Mouse (Mus musculus): ENCODE measurements around the gene Sirt7.

The Sirt7 gene

DNA sequence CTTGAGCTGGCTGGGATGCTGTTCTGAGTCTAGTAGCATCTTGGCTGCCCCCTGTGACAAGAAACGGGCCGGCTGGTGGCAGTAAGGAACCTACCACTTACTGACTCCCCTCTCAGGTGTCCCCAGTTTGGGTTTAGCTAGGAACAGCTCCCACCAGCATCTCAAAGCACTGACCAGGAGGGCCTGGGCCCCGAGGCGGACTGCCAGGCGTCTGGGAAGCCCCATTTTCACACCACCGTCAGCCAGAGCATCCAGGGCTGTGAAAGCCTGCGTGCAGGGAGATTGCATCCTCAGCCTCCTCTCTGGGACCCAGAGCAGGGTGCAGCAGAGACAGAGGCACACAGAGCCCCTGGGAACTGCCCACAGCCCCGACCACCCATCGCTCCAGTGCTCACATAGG lies 16.2 kb upstream of the Sirt7 start:
- no peak for ATAC-seq (ENCODE audit: low TSS enrichment)

DNA sequence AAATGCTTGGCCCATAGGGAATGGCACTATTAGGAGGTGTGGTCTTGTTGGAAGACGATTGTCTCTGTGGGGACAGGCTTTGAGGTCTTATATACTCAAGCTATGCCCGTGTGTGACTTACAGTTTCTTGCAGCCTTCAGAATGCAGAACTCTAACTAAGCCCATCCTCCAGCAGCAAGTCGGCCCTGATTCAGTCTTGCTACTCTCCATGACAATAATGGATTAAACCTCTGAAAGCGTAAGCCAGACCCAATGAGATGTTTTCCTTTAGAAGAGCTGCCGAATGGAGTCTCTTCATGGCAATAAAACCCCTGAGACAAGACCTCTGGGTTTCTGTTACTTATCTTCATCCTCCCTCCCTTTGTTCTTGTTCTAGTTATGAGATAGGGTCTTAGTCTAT lies 9.8 kb upstream of the Sirt7 start:
- no peak for ATAC-seq (ENCODE audit: low TSS enrichment)

DNA sequence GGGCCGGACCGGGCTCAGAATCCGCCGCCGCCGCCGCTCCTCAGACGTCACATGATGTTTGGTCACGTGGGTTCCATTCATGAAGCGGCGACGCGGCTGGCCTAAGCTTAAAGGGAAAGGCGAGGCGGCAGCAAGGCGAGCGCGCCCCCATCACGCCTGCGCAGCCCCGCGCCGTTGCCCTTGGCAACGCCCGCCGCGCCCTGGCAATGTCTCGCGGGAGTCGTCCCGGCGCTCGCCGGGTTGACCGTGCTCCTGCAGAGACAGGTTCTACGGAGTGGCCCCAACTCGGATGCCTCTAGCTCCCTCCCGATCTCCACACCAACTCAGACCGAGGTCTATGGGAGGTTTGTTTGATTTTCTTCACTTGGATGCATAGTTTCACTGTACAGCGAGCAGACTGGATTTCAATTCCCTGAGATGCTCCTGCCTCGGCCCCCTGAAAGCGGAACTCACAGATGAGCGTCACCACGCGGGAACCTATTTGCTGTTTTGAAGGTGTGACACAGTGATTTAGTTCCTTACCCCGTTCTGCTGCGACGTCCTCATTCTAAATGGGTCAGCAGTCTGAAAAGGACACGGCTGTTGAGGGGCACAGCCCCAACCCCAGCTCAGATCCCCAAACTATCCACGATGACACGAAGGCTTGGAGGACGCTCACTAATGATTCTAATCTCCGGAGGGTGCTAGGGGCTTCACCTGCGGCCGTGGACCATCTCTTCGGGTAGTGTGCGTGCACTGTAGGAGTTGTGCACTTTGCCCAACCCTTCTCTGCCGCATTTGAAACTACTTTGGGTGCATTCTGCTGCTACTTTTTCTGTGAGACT lies 8.7 kb upstream of the Sirt7 start, which contains the start of gene Mafg:
Mafg (minus strand) TSS at position 81 of the 824 bp plus-strand sequence.
- peak; percentile 88 for ATAC-seq (ENCODE audit: low TSS enrichment)

DNA sequence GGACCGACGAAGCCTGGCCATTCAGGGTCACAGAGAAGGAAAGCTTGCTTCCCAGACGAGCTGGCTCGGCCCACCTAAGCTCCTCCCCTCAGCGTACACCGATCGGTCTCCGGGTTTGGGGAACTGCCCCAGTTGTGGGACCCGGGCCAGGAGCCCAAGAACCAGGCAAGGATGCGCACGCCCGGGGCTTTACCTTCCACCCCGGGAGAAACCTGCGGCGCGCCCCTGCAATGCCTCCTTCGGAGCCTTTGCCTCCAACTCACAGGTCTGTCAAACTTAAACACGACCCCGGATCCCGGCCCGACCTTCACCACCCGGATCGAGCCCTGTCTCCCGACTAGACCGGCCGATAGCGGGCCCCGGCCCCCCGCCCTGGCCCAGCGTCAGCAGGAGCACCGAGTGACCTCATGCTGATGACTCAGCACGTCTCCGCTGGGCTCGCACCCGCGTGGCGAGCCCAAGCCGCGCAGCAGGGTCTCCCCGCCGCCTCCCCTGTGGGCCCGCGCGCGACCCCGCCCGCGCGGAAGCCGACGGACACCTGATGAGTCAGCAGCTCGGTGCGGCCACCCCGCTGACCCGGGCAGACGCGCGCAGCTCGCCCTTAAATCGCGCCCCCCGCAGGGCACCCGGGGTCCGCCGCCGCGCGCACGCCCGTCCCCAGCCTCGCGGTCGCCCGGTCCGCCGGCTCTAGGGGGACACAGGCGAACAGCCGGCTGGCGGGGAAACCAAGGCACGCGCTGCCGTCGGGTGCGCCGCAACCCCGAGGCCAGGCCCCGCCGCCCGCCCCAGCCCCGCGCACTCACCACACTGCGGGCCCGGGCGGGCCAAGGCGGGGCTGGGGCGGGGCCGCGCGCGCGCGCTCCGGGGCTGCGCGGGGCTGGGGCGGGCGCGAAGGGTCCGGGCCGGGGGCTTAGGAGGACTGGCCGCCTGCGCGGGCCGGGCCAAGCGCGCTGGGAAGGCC lies 7.8 kb upstream of the Sirt7 start:
- ATAC-seq (ENCODE audit: low TSS enrichment), result peak; percentile 34

DNA sequence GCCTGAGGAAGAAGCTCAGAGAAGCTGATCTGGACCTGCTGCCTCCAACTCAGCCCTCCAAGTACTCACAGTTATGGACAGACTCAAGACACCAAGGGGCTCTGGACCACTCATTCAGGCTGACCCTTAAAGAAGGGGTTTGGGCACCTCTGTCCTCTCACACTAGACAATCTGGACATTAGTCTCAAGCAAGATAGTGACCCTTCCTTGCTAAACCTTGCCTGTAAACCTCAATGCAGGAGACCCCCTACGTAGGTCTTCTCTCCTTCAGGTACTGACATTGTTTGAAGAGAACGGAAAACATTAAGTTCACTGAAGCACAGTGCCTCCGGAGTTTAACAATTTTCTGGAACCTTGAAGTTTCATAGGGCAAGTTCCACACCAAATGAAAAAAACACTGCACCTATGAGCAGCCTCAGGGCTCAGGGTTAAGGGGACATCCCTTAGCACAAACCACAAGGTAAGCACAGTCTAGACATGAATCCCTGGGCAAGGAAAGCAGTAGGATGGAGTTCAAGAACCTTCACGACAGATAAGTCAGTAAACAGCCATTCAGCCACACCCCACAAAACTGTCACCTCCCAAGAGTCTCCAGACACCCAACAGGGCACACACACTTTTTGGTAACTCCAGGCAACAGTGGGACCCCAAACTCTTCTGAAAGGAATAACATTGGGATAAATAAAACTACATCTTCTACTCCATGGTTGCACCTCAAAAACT lies 6.8 kb upstream of the Sirt7 start:
- ATAC-seq (ENCODE audit: low TSS enrichment), result no peak

DNA sequence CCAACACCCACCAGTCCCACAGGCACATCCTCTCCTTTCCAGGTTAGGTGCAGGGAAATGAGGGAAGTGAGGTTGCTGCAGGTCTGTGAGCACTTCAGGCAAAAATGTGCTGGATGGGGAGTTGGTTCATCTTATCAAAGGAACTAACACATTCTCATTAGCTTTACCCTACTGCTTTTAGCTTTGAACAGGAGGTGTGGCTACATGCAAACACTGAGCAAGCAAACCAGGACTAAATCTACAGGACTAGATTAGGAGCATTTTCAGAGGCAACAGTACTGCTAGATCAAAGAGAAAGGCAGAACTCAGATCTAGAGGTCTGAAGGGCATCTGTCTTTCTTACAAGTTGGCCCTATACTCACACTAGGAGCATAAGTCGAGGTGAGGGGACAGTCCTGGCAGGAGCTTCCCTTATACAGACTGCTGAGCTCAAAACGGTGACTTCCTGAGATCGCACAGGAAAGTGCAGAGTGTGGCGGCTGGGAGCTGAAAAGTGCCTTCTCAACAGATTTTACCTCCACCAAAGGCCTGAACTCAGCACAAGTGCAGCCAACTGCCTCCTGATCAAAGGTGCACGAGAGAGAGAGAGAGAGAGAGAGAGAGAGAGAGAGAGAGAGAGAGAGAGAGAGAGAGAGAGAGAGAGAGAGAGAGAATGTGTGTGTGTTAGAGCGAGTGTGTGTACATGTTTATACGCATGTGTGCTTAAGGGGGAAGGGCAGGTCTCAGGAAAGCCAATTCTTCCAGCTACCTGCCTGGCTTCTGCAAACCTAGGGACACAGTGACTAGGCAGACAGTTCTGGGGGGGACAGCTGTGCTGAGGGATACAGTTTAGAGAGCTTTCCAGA lies 6.1 kb upstream of the Sirt7 start:
- ATAC-seq (ENCODE audit: low TSS enrichment), result no peak

DNA sequence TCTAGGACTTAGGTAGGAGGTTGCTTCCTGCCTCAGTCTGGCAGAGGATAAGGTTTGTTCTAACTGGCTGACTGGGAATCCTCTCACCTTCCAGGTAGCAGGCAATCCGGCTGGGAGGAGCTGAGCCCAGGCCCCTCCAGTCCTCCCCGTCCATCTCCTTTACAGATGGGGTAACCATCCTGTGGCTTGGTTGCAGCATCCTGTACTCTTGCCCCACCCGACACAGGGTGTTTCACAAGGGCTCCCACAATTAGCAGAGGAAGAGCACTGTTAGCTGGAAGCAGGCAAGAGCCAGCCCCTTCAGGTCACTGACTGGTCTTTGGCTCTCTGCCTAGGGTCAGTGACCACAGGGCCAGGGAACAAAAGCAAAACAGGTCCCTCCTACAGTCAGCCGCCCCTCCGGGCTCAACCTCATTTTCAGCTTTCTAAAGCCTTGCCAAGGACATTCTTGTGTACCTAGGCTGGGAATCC lies 5.4 kb upstream of the Sirt7 start:
- no peak for ATAC-seq (ENCODE audit: low TSS enrichment)

DNA sequence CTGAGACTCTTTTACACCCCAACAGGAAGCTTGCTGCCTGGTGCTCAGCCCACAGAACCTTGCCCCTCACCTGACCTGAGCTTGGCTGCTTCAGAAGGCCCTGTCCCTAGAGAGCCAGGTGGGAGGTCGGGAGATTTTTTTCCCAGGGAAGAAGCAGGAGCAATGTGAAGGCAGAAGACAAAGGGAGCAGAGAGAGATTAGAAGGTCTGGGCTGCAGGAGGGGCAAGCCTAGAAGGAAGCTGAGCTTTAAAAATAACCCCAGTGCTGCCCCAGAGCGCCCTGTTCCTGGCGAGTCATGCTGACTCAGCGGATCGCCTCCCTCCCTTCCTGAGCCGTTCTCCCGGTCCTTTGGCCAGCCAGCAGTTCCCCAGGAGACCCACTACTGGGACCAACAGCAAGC lies 4.9 kb upstream of the Sirt7 start:
- ATAC-seq (ENCODE audit: low TSS enrichment), result no peak

DNA sequence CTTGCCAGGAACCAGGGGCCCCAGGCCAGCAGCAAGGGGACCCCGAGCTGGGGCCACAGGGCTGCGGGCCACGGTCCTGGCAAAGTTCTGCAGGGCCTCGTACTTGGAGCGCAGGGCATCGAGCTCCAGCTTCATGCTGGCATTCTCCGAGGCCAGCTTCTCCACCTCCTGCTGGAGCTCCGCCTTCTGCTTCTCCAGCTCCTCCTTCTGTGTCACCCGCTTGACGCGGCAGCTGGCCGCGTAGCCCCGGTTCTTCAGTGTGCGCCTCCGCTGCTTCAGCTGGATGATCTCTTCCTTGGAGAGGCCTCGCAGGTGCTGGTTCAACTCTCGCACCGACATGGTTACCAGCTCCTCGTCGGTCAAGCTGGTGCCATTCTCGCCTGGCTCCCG lies 4.3 kb upstream of the Sirt7 start:
- no peak for ATAC-seq (ENCODE audit: low TSS enrichment)

DNA sequence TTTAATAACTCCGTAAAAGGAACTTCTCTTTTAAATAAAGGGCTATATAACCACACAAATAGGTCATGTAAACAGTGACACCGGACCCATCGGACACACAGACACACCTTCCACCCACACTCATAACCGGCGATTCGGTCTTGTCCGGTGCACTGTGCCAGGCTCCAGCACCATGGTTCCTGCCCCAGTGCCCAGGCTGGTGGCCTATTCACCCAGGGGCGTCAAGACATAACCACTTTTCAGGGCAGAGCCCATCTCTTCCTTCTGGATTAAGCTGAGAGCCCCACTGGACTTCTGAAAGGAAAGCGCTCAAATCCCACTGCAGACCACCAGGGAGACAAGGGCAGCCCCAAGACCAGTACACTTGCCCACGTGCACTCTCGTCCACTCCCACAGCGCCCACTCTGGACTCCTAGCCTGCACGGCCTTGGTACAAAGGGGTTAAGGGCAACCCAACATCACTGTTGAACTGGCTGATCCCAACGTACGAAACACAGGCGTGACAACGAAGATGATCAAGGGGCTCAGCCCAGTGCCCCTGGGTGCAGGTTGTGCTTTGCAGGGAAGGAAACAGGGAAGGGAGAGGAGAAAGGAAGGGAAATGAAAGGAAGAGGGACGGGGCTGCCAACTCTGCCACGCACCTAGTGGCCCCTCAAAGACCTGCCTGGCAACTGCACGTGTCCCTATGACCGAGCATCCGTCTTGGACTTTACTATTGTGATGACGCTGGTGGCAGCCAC lies 3.7 kb upstream of the Sirt7 start:
- no peak for ATAC-seq (ENCODE audit: low TSS enrichment)

DNA sequence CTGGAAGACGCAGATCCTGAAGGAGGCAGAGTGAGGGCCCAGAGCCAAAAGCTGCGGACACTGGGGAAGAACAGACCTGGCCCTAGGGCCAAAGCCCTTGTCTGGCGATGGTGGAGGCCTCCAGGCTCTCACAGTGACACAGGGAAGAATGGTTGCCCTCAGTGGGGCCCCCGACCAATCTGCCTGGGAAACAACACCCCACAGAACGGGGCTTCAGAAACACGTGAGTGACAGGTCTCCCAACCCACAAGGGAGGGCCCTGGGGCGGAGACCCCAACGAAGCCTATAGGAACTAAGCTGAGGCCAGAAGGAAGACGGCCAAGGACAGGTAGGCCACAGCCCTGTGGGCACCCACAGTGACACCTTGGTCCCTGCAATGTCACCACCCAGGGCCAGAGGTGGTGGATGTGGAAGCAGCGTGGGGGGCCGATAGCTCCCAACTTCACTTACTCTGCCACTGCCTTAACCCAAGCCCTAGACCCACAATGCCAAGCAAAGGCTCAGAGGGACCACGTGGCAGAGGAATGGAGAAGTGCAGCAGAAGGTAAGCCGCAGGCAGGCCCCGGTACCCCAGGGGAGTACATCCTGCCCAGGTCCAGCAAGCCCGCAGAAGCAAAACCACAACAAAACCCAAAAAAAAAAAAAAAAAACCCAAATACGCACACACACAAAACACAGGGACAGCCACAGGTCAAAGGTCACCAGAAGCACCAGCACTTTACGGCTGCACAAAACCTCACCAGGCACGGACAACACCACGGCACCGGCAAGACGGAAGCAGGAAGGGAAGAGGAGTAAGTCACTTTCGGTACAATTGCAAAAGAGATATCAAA lies 2.6 kb upstream of the Sirt7 start:
- ATAC-seq (ENCODE audit: low TSS enrichment), result no peak

DNA sequence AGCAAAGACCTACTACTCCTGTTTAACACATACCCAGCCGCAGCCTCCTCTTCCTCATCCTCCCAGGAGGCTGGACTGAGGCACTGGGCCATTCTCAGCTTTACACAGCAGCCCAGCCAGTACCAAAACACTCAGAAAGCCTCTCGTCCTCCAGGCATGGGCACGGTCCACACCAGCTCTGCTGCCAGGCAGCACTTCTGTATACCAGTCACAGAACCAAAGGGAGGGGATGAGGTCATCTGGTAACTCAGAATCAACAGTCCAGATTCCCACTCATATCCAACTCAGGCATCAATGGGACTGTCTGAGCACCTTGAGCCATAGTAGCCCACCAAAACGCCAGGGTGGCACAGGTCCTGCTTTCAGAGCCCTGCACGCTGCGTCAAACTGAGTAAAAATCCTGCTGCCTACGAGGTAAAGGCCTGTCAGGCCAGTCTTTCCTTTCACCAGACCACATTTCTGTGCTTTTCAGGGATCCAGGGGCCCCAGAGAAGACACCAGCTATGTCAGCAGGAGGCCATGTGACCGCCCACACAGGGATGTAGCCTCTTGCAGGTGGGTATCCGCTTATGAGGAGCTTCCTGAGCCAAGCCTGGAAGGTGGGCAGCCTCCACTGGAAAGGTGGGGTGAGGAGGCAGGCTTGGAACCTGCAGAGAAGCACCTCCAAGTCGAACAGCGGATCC lies 1.9 kb upstream of the Sirt7 start:
- no peak for ATAC-seq (ENCODE audit: low TSS enrichment)

DNA sequence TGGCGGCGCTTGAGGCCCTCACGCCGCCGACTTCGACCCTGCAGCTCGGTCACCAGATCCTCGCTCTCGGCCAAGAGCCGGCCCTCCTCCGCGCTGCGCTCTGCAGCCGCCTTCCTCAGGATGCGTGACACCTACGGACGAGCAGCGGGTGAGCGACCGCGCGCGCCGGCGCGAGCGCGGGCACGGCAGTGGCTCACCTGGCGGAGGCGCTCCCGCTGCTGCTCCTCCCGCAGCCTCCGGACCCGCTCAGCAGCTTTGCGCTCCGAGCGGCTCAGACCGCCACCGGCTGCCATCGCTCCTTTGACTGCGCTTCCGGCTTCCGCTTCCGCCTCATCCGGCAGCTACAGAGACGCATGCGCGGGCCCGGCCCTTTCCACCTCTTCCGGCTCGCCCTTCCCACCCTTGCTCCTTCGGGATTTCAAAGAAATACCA lies 344 bp downstream of the Sirt7 start:
- peak; percentile 86 for ATAC-seq (ENCODE audit: low TSS enrichment)

DNA sequence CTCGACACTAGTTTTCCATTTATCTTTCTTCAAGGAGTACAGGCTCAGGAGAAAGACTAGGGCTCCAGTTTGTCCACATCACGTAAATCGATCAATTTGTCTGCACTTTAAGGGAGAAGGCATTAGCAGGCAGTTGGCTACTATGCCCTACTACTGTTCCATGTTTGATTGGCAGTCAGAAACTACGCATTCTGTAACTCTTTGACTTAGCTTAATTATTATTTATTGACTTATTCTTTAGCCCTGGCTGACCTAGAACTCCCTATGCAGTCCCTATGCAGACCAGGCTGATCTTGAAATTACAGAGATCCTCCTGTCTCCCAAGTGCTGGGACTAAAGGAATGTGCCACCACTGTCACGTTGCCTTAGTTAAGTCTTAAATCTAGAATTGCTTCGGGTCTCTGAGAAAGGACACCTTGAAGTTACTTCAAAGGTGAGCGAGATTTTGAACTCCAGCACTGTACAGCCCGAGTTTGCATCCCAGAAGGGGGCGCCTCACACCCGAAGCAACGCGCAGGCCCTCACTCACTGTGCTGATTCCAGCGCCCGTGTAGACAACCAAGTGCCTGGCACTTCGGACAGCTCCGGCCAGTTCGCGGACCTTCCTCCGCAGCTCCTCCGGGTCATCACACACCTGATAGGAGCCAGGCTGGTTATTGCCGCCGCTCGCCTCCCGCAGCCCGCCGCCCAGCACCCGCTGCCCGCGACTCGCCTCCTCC lies 920 bp downstream of the Sirt7 start:
- peak; percentile 66 for ATAC-seq (ENCODE audit: low TSS enrichment)

DNA sequence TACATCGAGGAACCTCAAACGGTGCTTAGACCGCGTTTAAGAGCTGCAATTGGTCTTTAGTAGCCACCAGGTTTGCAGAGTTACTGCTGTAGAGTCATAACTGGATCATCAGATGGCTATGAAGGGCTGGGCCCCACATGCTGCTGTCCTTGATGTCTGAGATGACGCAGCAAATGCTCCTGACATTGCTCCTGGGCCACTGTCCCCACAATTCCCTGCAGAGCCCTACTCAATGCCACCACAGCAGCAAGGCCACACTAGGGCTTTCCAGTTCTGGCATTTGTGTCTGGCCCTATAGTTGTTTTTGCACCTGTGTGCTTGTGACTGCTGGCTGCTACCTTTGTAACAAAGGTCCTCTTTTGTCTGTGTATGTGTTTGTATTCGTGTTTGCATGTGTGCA lies 2.2 kb downstream of the Sirt7 start:
- no peak for ATAC-seq (ENCODE audit: low TSS enrichment)

DNA sequence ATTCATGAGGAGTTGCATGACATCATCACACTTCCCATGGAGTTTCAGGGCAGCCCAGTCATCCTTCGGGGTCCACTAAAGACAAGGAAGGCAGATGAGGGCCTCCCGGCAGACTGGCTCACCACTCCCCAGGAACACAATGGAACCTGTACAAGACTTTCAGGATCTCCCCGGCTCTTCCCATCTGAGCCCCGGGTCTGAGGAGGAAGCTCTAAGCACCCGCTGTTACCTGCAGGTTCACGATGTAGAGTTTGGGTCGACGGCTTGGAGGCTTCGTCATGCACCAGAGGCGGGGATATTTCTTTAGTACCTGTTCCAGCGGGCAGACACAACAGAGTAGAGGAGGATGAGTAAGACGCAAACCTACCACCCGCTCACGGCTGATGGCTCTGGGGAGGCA lies 4.8 kb downstream of the Sirt7 start:
- no peak for ATAC-seq (ENCODE audit: low TSS enrichment)

DNA sequence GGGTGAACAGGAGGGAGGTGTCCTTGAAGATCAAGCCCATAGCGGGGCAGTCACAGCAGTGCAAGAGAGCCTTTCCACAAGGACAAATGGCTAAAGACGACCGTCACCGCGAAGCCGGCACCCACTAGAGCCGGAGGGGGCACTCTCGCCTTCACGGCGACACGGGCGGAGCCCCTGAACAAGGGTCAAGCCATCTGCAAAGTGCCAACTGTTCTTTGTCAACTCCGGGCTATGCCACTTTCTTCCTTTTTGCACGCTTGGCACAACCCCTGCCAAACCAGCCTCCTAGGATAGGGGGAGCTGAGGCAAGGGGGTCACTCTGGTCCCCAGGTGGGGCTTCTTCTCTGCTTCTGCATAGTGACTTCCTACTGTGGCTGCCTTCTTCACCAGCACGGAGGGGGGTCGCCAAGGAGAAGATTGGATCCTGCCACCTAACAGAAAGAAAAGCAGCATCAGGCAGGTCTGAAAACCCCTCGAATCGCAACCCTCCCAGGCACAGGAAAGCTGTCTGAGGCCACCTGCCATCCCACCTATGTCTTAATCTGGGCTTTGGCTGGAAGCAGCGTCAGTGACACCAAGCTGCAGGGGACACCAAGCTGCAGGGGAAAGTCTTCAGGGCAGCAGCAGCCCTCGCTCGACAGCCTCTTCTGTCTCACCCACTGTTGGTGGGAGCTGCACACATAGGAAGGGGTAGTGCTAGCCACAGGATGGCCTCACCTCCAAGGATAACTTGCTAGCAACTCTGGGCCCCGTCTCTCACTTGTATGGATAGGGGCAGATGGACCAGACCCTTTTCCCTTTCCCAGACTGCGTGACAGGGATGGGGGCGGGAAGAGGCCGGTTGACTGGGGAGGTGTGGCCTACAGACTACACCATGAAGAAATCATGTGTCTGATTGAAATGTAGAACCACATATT lies 6.2 kb downstream of the Sirt7 start:
- ATAC-seq (ENCODE audit: low TSS enrichment), result no peak
